Mouse (Mus musculus) frontal cortex, postnatal 10 days (tissue): Measurements from ENCODE around the gene Arfgap3.

Experiments used
- DNase-seq, 2 experiments: peaks; one replicate each; pipeline ENCODE4 v3.0.0; 2022; ENCODE audit warnings: low spot score in 2 of 2, mixed read lengths in 1 of 2

The Arfgap3 gene

GRCm38 (mm10) chr15:83251176-83252004, 98.7 kb downstream of the Arfgap3 start, which contains the start of gene A4galt:
Gene A4galt, minus strand, starts transcription at chr15:83251774.
- DNase-seq = no peak

- DNase-seq = no peak
Measured at GRCm38 (mm10) chr15:83250651-83251175, 99.3 kb downstream of the Arfgap3 start.
